ENCODE assay signal across 14 mouse cellular contexts in genomic region chr5:150979341-150980136, GRCm38 (mm10). TPM values are rescaled to one million over a fixed set of nuclear protein-coding genes. Genes with fewer than 3 reads are reported as not detected.
A peak's percentile ranks its signal among the peaks of the same experiment; 100 is the strongest.
DNase-seq lines count a peak whose midpoint lies in the region; ATAC-seq and TF ChIP-seq lines count a peak whose summit lies in the region.
"Had no signal": no experiment of that assay in that cellular context is flagged by ENCODE, and none has a peak within 500 bp of the region (broad histone marks: within the 10 kb centered on the region; RNA-seq: fewer than 3 reads in every experiment).

No protein-coding gene starts in this region.

- 70% methylated on average over 5 of the region's 5 CpGs for WGBS in embryonic facial prominence, embryonic 11.5 days
- 74% methylated on average over 5 of the region's 5 CpGs for WGBS in embryonic facial prominence, embryonic 10.5 days
- 60% methylated on average over 5 of the region's 5 CpGs for WGBS in lung, postnatal 0 days

- no peaks in the 10 kb centered on the region for H3K4me1 ChIP-seq in embryonic facial prominence, embryonic 11.5 days (ENCODE audit: control insufficient read depth, insufficient read depth, low read length)
- 0 out of 2 replicates have a peak, but pooled peaks cover 2% of the 10 kb centered on the region for H3K4me1 ChIP-seq in embryonic facial prominence, embryonic 10.5 days
- no peaks in the 10 kb centered on the region for H3K4me1 ChIP-seq in lung, postnatal 0 days (ENCODE audit: insufficient read depth, low read depth, low read length)
- H3K4me1 ChIP-seq: forebrain, embryonic 13.5 days had no signal

- no peak overlapping the region for H3K4me2 ChIP-seq in embryonic facial prominence, embryonic 11.5 days (ENCODE audit: low read depth, low read length)
- no peak overlapping the region for H3K4me2 ChIP-seq in lung, postnatal 0 days (replicated peaks; ENCODE audit: low read depth, low read length)
- H3K4me2 ChIP-seq: forebrain, embryonic 13.5 days; neural tube, embryonic 12.5 days had no signal

- TF ChIP-seq CTCF in lung, postnatal 0 days (IDR thresholded peaks at IDR 0.05) = no peak

- H3K27me3 ChIP-seq in embryonic facial prominence, embryonic 11.5 days (ENCODE audit: control insufficient read depth, insufficient read depth, low read length) = no peaks in the 10 kb centered on the region
- no peaks in the 10 kb centered on the region for H3K27me3 ChIP-seq in embryonic facial prominence, embryonic 10.5 days (replicated peaks; ENCODE audit: low read depth, poor library complexity, severe bottlenecking)
- no peaks in the 10 kb centered on the region for H3K27me3 ChIP-seq in lung, postnatal 0 days (replicated peaks; ENCODE audit: insufficient read depth, low read length)
- H3K27me3 ChIP-seq: forebrain, embryonic 13.5 days; neural tube, embryonic 12.5 days had no signal

- H3K9ac ChIP-seq in embryonic facial prominence, embryonic 11.5 days (replicated peaks; ENCODE audit: low read length) = no peak overlapping the region
- no peak overlapping the region for H3K9ac ChIP-seq in lung, postnatal 0 days (replicated peaks; ENCODE audit: low read depth)
- H3K9ac ChIP-seq: forebrain, embryonic 13.5 days; neural tube, embryonic 12.5 days had no signal

- H3K27ac ChIP-seq in embryonic facial prominence, embryonic 11.5 days (replicated peaks; ENCODE audit: low read depth, low read length) = no peak overlapping the region
- no peak overlapping the region for H3K27ac ChIP-seq in embryonic facial prominence, embryonic 10.5 days (replicated peaks)
- no peak overlapping the region for H3K27ac ChIP-seq in lung, postnatal 0 days (ENCODE audit: low read length)
- H3K27ac ChIP-seq: forebrain, embryonic 13.5 days; neural tube, embryonic 12.5 days had no signal

- TF ChIP-seq EP300 in lung, postnatal 0 days (IDR thresholded peaks at IDR 0.05) = no peak

- H3K36me3 ChIP-seq in embryonic facial prominence, embryonic 11.5 days (replicated peaks; ENCODE audit: control insufficient read depth, insufficient read depth, low read depth, low read length) = no peaks in the 10 kb centered on the region
- H3K36me3 ChIP-seq in embryonic facial prominence, embryonic 10.5 days (replicated peaks) = no peaks in the 10 kb centered on the region
- no peaks in the 10 kb centered on the region for H3K36me3 ChIP-seq in lung, postnatal 0 days (ENCODE audit: insufficient read depth, low read length)
- H3K36me3 ChIP-seq: neural tube, embryonic 12.5 days had no signal

- peak; percentile 19 for DNase-seq in embryonic facial prominence, embryonic 11.5 days (ENCODE audit: low spot score)
- DNase-seq in embryonic facial prominence, embryonic 10.5 days (ENCODE audit: low spot score) = no peak
- peak; percentile 64 for DNase-seq in adipocyte (ENCODE audit: low spot score)
- DNase-seq in heart, adult 8-10 months (ENCODE audit: low spot score) = peak; percentile 55
- peak; percentile 65 for DNase-seq in lung, postnatal 0 days (ENCODE audit: low spot score)
- DNase-seq in right cerebral cortex, postnatal 36 days (ENCODE audit: low spot score in 2 of 2) = no peak
- DNase-seq in cerebellum, postnatal 25 days = no peak
- DNase-seq: adrenal gland, postnatal 25 days; cerebellum, adult 11 months; midbrain, embryonic 14.5 days had no signal

- no peaks in the 10 kb centered on the region for H3K9me3 ChIP-seq in embryonic facial prominence, embryonic 11.5 days (replicated peaks; ENCODE audit: control insufficient read depth, low read length)
- no peaks in the 10 kb centered on the region; the same call in 1 of the 2 replicates for H3K9me3 ChIP-seq in embryonic facial prominence, embryonic 10.5 days
- H3K9me3 ChIP-seq in lung, postnatal 0 days (ENCODE audit: low read length) = no peaks in the 10 kb centered on the region
- H3K9me3 ChIP-seq: forebrain, embryonic 13.5 days had no signal

- ATAC-seq in embryonic facial prominence, embryonic 11.5 days (replicated peaks; ENCODE audit: insufficient number of reproducible peaks, low FRiP score, low TSS enrichment, low read depth) = no peak
- ATAC-seq in lung, postnatal 0 days = peak; percentile 57
- ATAC-seq in erythroid progenitor cell, adult 5-6 weeks (replicated peaks; ENCODE audit: low FRiP score, poor library complexity, severe bottlenecking) = no peak
- ATAC-seq: forebrain, embryonic 13.5 days had no signal

- H3K4me3 ChIP-seq in embryonic facial prominence, embryonic 11.5 days (ENCODE audit: low read depth, low read length) = no peak overlapping the region
- H3K4me3 ChIP-seq in embryonic facial prominence, embryonic 10.5 days = no peak overlapping the region
- H3K4me3 ChIP-seq in lung, postnatal 0 days (ENCODE audit: low read depth, low read length) = no peak overlapping the region
- H3K4me3 ChIP-seq: forebrain, embryonic 13.5 days; neural tube, embryonic 12.5 days had no signal

RNA-seq across cellular contexts. Expression of gene Kl, which starts 27.1 kb away (rescaled TPM):
- polyA plus RNA-seq in embryonic facial prominence, embryonic 11.5 days (2014; fragmentation: Nextera tagmentation; extraction: Ambion mirVana) = 0.15 TPM in 1 of 2 replicates, not detected in the other
- 0.06 TPM in 1 of 2 replicates, not detected in the other for polyA plus RNA-seq in embryonic facial prominence, embryonic 10.5 days (2016; fragmentation: Nextera tagmentation; extraction: Ambion mirVana)
- under 1 TPM in 3 of 4 experiments, not detected in 1; 0.05 to 0.09 (median 0.06) TPM for total RNA-seq in heart, adult 8-10 months (2022)
- 0.05 and 0.14 TPM in 2 replicates for polyA plus RNA-seq in lung, postnatal 0 days (2015; fragmentation: Nextera tagmentation; extraction: Ambion mirVana)
- not detected in 2 replicates for total RNA-seq in erythroid progenitor cell, adult 5-6 weeks (2015; ENCODE audit: low replicate concordance)
- total RNA-seq in erythroid progenitor cell, adult 5-6 weeks (2017; ENCODE audit: low replicate concordance) = not detected in 2 replicates
- polyA plus RNA-seq: intestine, embryonic 14.5 days had no signal

Comparison
In these comparisons a context has a peak if more than half of its experiments do, and no peak if none do; other contexts are left out.
1. DNase-seq: peak in embryonic facial prominence, embryonic 11.5 days (single experiment), adipocyte (single experiment), heart, adult 8-10 months (single experiment) and lung, postnatal 0 days (single experiment); none in embryonic facial prominence, embryonic 10.5 days (single experiment), right cerebral cortex, postnatal 36 days (0 of 2) and cerebellum, postnatal 25 days (0 of 2).